Mouse (Mus musculus): ENCODE results near the gene Cd27. TPM values are rescaled to one million over a fixed set of nuclear protein-coding genes. Genes with fewer than 3 reads are reported as not detected.
"Not testable (repeated sequence)": the region's sequence is repeated elsewhere in the genome, so short reads cannot be mapped to it uniquely, and the experiment has no call there.

The Cd27 gene
- total and polyA plus RNA-seq, 3 experiments, result 0.46 TPM; not detected in 2

DNA sequence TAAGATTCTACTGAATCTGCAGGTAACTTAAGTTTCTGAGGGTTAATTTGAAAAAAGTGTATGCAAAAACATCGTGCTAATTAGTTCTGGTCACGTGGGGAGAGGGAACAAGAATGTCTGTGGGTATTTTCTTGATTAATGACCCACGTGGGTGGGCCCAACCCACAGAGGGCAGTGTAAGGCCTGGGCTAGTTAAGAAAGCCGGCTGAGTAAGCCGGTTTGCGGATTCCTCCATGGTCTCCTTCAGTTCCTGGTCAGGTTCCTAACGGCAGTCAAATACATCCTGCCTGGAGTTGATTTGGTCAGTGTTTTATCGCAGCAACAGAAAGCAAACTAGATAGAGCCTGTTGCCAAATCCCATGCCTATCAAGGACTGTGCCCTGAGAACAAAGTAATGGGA is 47.4 kb upstream of the Cd27 start:
- Histone ChIP-seq H3K9ac (ENCODE audit: control insufficient read depth, low read depth, low read length, poor library complexity, severe bottlenecking) (no peak overlapping the region), H3K27ac (ENCODE audit: control insufficient read depth, low read depth, low read length) (no peak overlapping the region), H3K79me2 (ENCODE audit: control insufficient read depth, insufficient read depth, low read length, poor library complexity) (no peaks in the 10 kb centered on the region), H3K27me3 (ENCODE audit: control insufficient read depth in 1 of 2, insufficient read depth in 2 of 2, low read length in 2 of 2) (peaks cover 3 to 8% of the 10 kb centered on the region in 2 experiments; a peak in 3 of 4 replicates), H3K9me3 (replicated peaks; ENCODE audit: insufficient read depth, low read length) (no peaks in the 10 kb centered on the region), H3K4me3 (ENCODE audit: control insufficient read depth in 1 of 2, insufficient read depth in 1 of 2, low read depth in 2 of 2, low read length in 2 of 2) (no peak overlapping the region), H3K36me3 (ENCODE audit: control insufficient read depth in 1 of 2, insufficient read depth in 2 of 2, low read length in 2 of 2) (no peaks in the 10 kb centered on the region), H3K4me1 (ENCODE audit: control insufficient read depth in 1 of 2, insufficient read depth in 2 of 2, low read length in 2 of 2) (no peaks in the 10 kb centered on the region)
- TF ChIP-seq TAL1 (IDR thresholded peaks at IDR 0.05; ENCODE audit: low read length) (no peak), MXI1 (IDR thresholded peaks at IDR 0.05; ENCODE audit: low read depth, low read length) (no peak), POLR2A (IDR thresholded peaks at IDR 0.05; ENCODE audit: control insufficient read depth in 1 of 2, insufficient read depth in 1 of 2, low read depth in 1 of 2, low read length in 2 of 2, poor library complexity in 1 of 2) (no peak), CHD2 (IDR thresholded peaks at IDR 0.05; ENCODE audit: low read length) (no peak), JUND (IDR thresholded peaks at IDR 0.05; ENCODE audit: low read depth, low read length) (no peak), GABPA (IDR thresholded peaks at IDR 0.05; ENCODE audit: low read depth, low read length) (no peak), NRF1 (IDR thresholded peaks at IDR 0.05; ENCODE audit: insufficient read depth, low read depth, low read length, poor library complexity, severe bottlenecking) (no peak), KAT2A (conservative IDR thresholded peaks at IDR 0.05; ENCODE audit: low read depth, low read length) (no peak), MAFK (IDR thresholded peaks at IDR 0.05; ENCODE audit: borderline replicate concordance, low read depth, low read length) (no peak), USF2 (IDR thresholded peaks at IDR 0.05; ENCODE audit: borderline replicate concordance in 1 of 2, insufficient read depth in 1 of 2, low read depth in 1 of 2, low read length in 2 of 2) (no peak), ELF1 (IDR thresholded peaks at IDR 0.05; ENCODE audit: low read depth, low read length) (no peak), GATA1 (IDR thresholded peaks at IDR 0.05; ENCODE audit: low read depth, low read length) (no peak), CTCF (IDR thresholded peaks at IDR 0.05 in 2 of 3, conservative IDR thresholded peaks at IDR 0.05 in 1 of 3; ENCODE audit: control insufficient read depth in 1 of 3, insufficient read depth in 1 of 3, low read depth in 2 of 3, low read length in 3 of 3, poor library complexity in 1 of 3, severe bottlenecking in 1 of 3) (no peak), MEF2A (IDR thresholded peaks at IDR 0.05; ENCODE audit: extremely low read depth, insufficient replicate concordance, low read depth, low read length, poor library complexity, severe bottlenecking) (no peak), EP300 (IDR thresholded peaks at IDR 0.05; ENCODE audit: low read depth in 1 of 2, low read length in 2 of 2) (no peak), HCFC1 (IDR thresholded peaks at IDR 0.05; ENCODE audit: low read depth, low read length) (no peak), RAD21 (IDR thresholded peaks at IDR 0.05; ENCODE audit: low read depth, low read length) (no peak), BHLHE40 (IDR thresholded peaks at IDR 0.05; ENCODE audit: borderline replicate concordance, low read depth, low read length) (no peak), ZC3H11A (IDR thresholded peaks at IDR 0.05; ENCODE audit: low read depth, low read length) (no peak)
- DNase-seq (ENCODE audit: low read depth, low spot score), result no peak

DNA sequence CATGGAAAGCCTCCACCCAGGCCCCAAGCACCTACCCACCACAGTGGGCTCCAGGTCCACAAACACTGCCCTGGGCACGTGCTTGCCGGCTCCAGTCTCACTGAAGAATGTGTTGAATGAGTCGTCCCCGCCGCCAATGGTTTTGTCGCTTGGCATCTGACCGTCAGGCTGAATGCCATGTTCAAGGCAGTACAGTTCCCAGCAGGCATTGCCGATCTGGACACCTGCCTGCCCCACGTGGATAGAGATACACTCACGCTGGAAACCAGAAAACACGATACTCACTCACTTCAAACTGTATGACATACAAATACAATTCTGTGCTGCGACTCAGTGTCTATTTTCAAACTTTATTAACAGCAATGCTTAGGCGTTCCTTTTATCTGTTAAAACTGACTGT is 45.9 kb upstream of the Cd27 start:
- H3K27ac ChIP-seq (ENCODE audit: control insufficient read depth, low read depth, low read length); H3K9ac ChIP-seq (ENCODE audit: control insufficient read depth, low read depth, low read length, poor library complexity, severe bottlenecking); H3K4me1 ChIP-seq (ENCODE audit: control insufficient read depth in 1 of 2, insufficient read depth in 2 of 2, low read length in 2 of 2); H3K27me3 ChIP-seq (ENCODE audit: control insufficient read depth in 1 of 2, insufficient read depth in 2 of 2, low read length in 2 of 2); H3K79me2 ChIP-seq (ENCODE audit: control insufficient read depth, insufficient read depth, low read length, poor library complexity); H3K4me3 ChIP-seq (ENCODE audit: control insufficient read depth in 1 of 2, insufficient read depth in 1 of 2, low read depth in 2 of 2, low read length in 2 of 2); H3K36me3 ChIP-seq (ENCODE audit: control insufficient read depth in 1 of 2, insufficient read depth in 2 of 2, low read length in 2 of 2); H3K9me3 ChIP-seq (replicated peaks; ENCODE audit: insufficient read depth, low read length); DNase-seq (ENCODE audit: low read depth, low spot score): not testable (repeated sequence)

All from MEL (cell line).